Mouse (Mus musculus): Measurements from ENCODE around the gene Ptprm. TPM values are rescaled to one million over a fixed set of nuclear protein-coding genes. Genes with fewer than 3 reads are reported as not detected.
"Not testable (repeated sequence)": the region's sequence is repeated elsewhere in the genome, so short reads cannot be mapped to it uniquely, and the experiment has no call there.

The Ptprm gene
- polyA plus RNA-seq, 1 experiment: not detected

- WGBS: 41% methylated on average over 2 of the region's 2 CpGs
- no peak for TF ChIP-seq CTCF (IDR thresholded peaks at IDR 0.05; ENCODE audit: insufficient read depth, low read depth, low read length)
- no peak for TF ChIP-seq POLR2A (IDR thresholded peaks at IDR 0.05; ENCODE audit: insufficient read depth, low read depth, low read length)
Measured at GRCm38 (mm10) chr17:66861557-66861956, 492.7 kb downstream of the Ptprm start.

GRCm38 (mm10) chr17:66858757-66859156, 495.5 kb downstream of the Ptprm start:
- TF ChIP-seq POLR2A (IDR thresholded peaks at IDR 0.05; ENCODE audit: insufficient read depth, low read depth, low read length) (no peak), CTCF (IDR thresholded peaks at IDR 0.05; ENCODE audit: insufficient read depth, low read depth, low read length) (no peak)
- Histone ChIP-seq H3K27ac (ENCODE audit: insufficient read depth, low read depth, low read length) (no peak overlapping the region), H3K4me1 (ENCODE audit: control insufficient read depth, insufficient read depth, low read length) (no peaks in the 10 kb centered on the region), H3K4me3 (ENCODE audit: insufficient read depth, low read depth, low read length) (no peak overlapping the region)

More at GRCm38 (mm10) chr17:66861557-66861956, 492.7 kb downstream of the Ptprm start:
- no peak overlapping the region for H3K27ac ChIP-seq (ENCODE audit: insufficient read depth, low read depth, low read length)
- H3K4me3 ChIP-seq (ENCODE audit: insufficient read depth, low read depth, low read length): no peak overlapping the region
- peaks cover 4% of the 10 kb centered on the region; the same call in 1 of the 2 replicates for H3K4me1 ChIP-seq (ENCODE audit: control insufficient read depth, insufficient read depth, low read length)

GRCm38 (mm10) chr17:66852496-66852895, 501.8 kb downstream of the Ptprm start:
- Histone ChIP-seq H3K27ac (ENCODE audit: insufficient read depth, low read depth, low read length) (no peak overlapping the region), H3K4me3 (ENCODE audit: insufficient read depth, low read depth, low read length) (no peak overlapping the region)
- 91% methylated on average over 6 of the region's 6 CpGs for WGBS

GRCm38 (mm10) chr17:66847011-66847410, 507.2 kb downstream of the Ptprm start:
- not testable (repeated sequence) for H3K27ac ChIP-seq (ENCODE audit: insufficient read depth, low read depth, low read length); H3K4me1 ChIP-seq (ENCODE audit: control insufficient read depth, insufficient read depth, low read length)
- WGBS: 95% methylated on average over 4 of the region's 4 CpGs

More at GRCm38 (mm10) chr17:66852496-66852895, 501.8 kb downstream of the Ptprm start:
- TF ChIP-seq POLR2A (IDR thresholded peaks at IDR 0.05; ENCODE audit: insufficient read depth, low read depth, low read length) (no peak), CTCF (IDR thresholded peaks at IDR 0.05; ENCODE audit: insufficient read depth, low read depth, low read length) (no peak)
- H3K4me1 ChIP-seq (ENCODE audit: control insufficient read depth, insufficient read depth, low read length): no peaks in the 10 kb centered on the region

GRCm38 (mm10) chr17:66822347-66822746, 531.9 kb downstream of the Ptprm start:
- no peak overlapping the region for H3K4me3 ChIP-seq (ENCODE audit: insufficient read depth, low read depth, low read length)
- TF ChIP-seq CTCF (IDR thresholded peaks at IDR 0.05; ENCODE audit: insufficient read depth, low read depth, low read length): no peak
- TF ChIP-seq POLR2A (IDR thresholded peaks at IDR 0.05; ENCODE audit: insufficient read depth, low read depth, low read length): no peak

More at GRCm38 (mm10) chr17:66847011-66847410, 507.2 kb downstream of the Ptprm start:
- H3K4me3 ChIP-seq (ENCODE audit: insufficient read depth, low read depth, low read length): not testable (repeated sequence)

GRCm38 (mm10) chr17:66817380-66817779, 536.9 kb downstream of the Ptprm start:
- Histone ChIP-seq H3K4me1 (ENCODE audit: control insufficient read depth, insufficient read depth, low read length) (no peaks in the 10 kb centered on the region; the same call in 1 of the 2 replicates), H3K27ac (ENCODE audit: insufficient read depth, low read depth, low read length) (no peak overlapping the region), H3K4me3 (ENCODE audit: insufficient read depth, low read depth, low read length) (no peak overlapping the region)
- whole genome bisulfite sequencing: 55% methylated on average over 4 of the region's 4 CpGs
- no peak for TF ChIP-seq CTCF (IDR thresholded peaks at IDR 0.05; ENCODE audit: insufficient read depth, low read depth, low read length)
- no peak for TF ChIP-seq POLR2A (IDR thresholded peaks at IDR 0.05; ENCODE audit: insufficient read depth, low read depth, low read length)

More at GRCm38 (mm10) chr17:66822347-66822746, 531.9 kb downstream of the Ptprm start:
- Histone ChIP-seq H3K27ac (ENCODE audit: insufficient read depth, low read depth, low read length) (no peak overlapping the region), H3K4me1 (ENCODE audit: control insufficient read depth, insufficient read depth, low read length) (no peaks in the 10 kb centered on the region; the same call in 1 of the 2 replicates)
- WGBS: 70% methylated on average over 2 of the region's 2 CpGs

GRCm38 (mm10) chr17:66815921-66816320, 538.3 kb downstream of the Ptprm start:
- peaks cover 2% of the 10 kb centered on the region; the same call in 1 of the 2 replicates for H3K4me1 ChIP-seq (ENCODE audit: control insufficient read depth, insufficient read depth, low read length)
- no peak overlapping the region for H3K27ac ChIP-seq (ENCODE audit: insufficient read depth, low read depth, low read length)
- H3K4me3 ChIP-seq (ENCODE audit: insufficient read depth, low read depth, low read length): no peak overlapping the region
- TF ChIP-seq CTCF (IDR thresholded peaks at IDR 0.05; ENCODE audit: insufficient read depth, low read depth, low read length) (no peak), POLR2A (IDR thresholded peaks at IDR 0.05; ENCODE audit: insufficient read depth, low read depth, low read length) (no peak)
- WGBS: 40% methylated on average over 2 of the region's 2 CpGs

GRCm38 (mm10) chr17:66813786-66814185, 540.5 kb downstream of the Ptprm start:
- no peak overlapping the region for H3K27ac ChIP-seq (ENCODE audit: insufficient read depth, low read depth, low read length)
- no peak for TF ChIP-seq POLR2A (IDR thresholded peaks at IDR 0.05; ENCODE audit: insufficient read depth, low read depth, low read length)
- no peak for TF ChIP-seq CTCF (IDR thresholded peaks at IDR 0.05; ENCODE audit: insufficient read depth, low read depth, low read length)
- H3K4me1 ChIP-seq (ENCODE audit: control insufficient read depth, insufficient read depth, low read length): peaks cover 2% of the 10 kb centered on the region; the same call in 1 of the 2 replicates
- no peak overlapping the region for H3K4me3 ChIP-seq (ENCODE audit: insufficient read depth, low read depth, low read length)
- WGBS: 83% methylated on average over 6 of the region's 6 CpGs

- 96% methylated on average over 10 of the region's 10 CpGs for WGBS
- Histone ChIP-seq H3K27ac (ENCODE audit: insufficient read depth, low read depth, low read length) (no peak overlapping the region), H3K4me1 (ENCODE audit: control insufficient read depth, insufficient read depth, low read length) (peaks cover 2% of the 10 kb centered on the region; the same call in 1 of the 2 replicates), H3K4me3 (ENCODE audit: insufficient read depth, low read depth, low read length) (no peak overlapping the region)
- TF ChIP-seq CTCF (IDR thresholded peaks at IDR 0.05; ENCODE audit: insufficient read depth, low read depth, low read length): no peak
Measured at GRCm38 (mm10) chr17:66813346-66813745, 540.9 kb downstream of the Ptprm start.

GRCm38 (mm10) chr17:66809786-66810185, 544.5 kb downstream of the Ptprm start:
- TF ChIP-seq CTCF (IDR thresholded peaks at IDR 0.05; ENCODE audit: insufficient read depth, low read depth, low read length) (no peak), POLR2A (IDR thresholded peaks at IDR 0.05; ENCODE audit: insufficient read depth, low read depth, low read length) (no peak)

More at GRCm38 (mm10) chr17:66809786-66810185, 544.5 kb downstream of the Ptprm start:
- WGBS: 64% methylated on average over 5 of the region's 5 CpGs
- Histone ChIP-seq H3K27ac (ENCODE audit: insufficient read depth, low read depth, low read length) (no peak overlapping the region), H3K4me1 (ENCODE audit: control insufficient read depth, insufficient read depth, low read length) (peaks cover 2% of the 10 kb centered on the region; the same call in 1 of the 2 replicates), H3K4me3 (ENCODE audit: insufficient read depth, low read depth, low read length) (no peak overlapping the region)
